Mouse (Mus musculus) liver, adult 2 months (tissue): Measurements from ENCODE around the gene Olfr918. TPM values are rescaled to one million over a fixed set of nuclear protein-coding genes. Genes with fewer than 3 reads are reported as not detected.

Experiments used
- DNase-seq: peaks from one replicate; pipeline ENCODE4 v3.0.0-alpha.2; 2011; ENCODE audit warnings: low read depth, low spot score; ENCODE audit errors: extremely low read depth
- H3K27ac ChIP-seq: fragments of 200-500 bp; replicated peaks from 2 replicates; pipeline ENCODE4 v1.5.1; 2012; ENCODE audit warnings: low read depth, mild to moderate bottlenecking, control low read depth, inconsistent platforms, low read length; ENCODE audit not compliant: insufficient read depth
- H3K27me3 ChIP-seq: fragments of 200-500 bp; 2 replicates; pipeline ENCODE4 v1.6.1; 2012; ENCODE audit warnings: mild to moderate bottlenecking, moderate library complexity, low read length, inconsistent platforms; ENCODE audit not compliant: control insufficient read depth, insufficient read depth
- H3K36me3 ChIP-seq: fragments of 200-500 bp; 2 replicates; pipeline ENCODE4 v1.6.1; 2012; ENCODE audit warnings: low read length, inconsistent platforms; ENCODE audit not compliant: control insufficient read depth, insufficient read depth
- H3K4me1 ChIP-seq: fragments of 200-500 bp; 2 replicates; pipeline ENCODE4 v1.6.1; 2011; ENCODE audit warnings: low read length; ENCODE audit not compliant: control insufficient read depth, insufficient read depth
- H3K4me3 ChIP-seq: fragments of 200-500 bp; 2 replicates; pipeline ENCODE4 v1.5.1; 2011; ENCODE audit warnings: low read depth, mild to moderate bottlenecking, control low read depth, low read length, moderate library complexity; ENCODE audit not compliant: insufficient read depth
- H3K79me2 ChIP-seq: fragments of 200-500 bp; 2 replicates; pipeline ENCODE4 v1.6.1; 2012; ENCODE audit warnings: inconsistent platforms, mild to moderate bottlenecking, low read length, moderate library complexity; ENCODE audit not compliant: control insufficient read depth, insufficient read depth
- H3K9ac ChIP-seq: fragments of 200-500 bp; 2 replicates; pipeline ENCODE4 v1.6.1; 2012; ENCODE audit warnings: low read depth, mild to moderate bottlenecking, control low read depth, inconsistent platforms, low read length
- CTCF ChIP-seq: fragments of 200-500 bp; IDR thresholded peaks from 2 replicates; pipeline ENCODE4 v1.5.1; 2011; ENCODE audit warnings: low read depth, low read length, control low read depth
- POLR2A ChIP-seq: fragments of 200-500 bp; IDR thresholded peaks from 2 replicates; pipeline ENCODE4 v1.6.1; 2011; ENCODE audit warnings: low read length, control low read depth; ENCODE audit not compliant: insufficient read depth; ENCODE audit errors: extremely low read depth
- WGBS: fragments of 180-500 bp; shearing (Covaris S2); methylation state at CpG from one replicate; pipeline ENCODE4 v1.1.7; 2018; 5-methylcytosine and 5-hydroxymethylcytosine counted together
- polyA plus RNA-seq: library from polyadenylated mRNA; depleted of rRNA; stranded (reverse); fragments of >200 nt; gene quantifications from 2 replicates; pipeline ENCODE4 v1.2.3, GENCODE M21; 2012; rRNA removed
- total RNA-seq: library from RNA; depleted of rRNA; stranded (reverse); fragments of >200 nt; gene quantifications from 2 replicates; pipeline ENCODE4 v1.2.3, GENCODE M21; 2014; rRNA removed

Gene Olfr918
- not detected in 2 replicates for total RNA-seq
- not detected in 2 replicates for polyA plus RNA-seq

DNA sequence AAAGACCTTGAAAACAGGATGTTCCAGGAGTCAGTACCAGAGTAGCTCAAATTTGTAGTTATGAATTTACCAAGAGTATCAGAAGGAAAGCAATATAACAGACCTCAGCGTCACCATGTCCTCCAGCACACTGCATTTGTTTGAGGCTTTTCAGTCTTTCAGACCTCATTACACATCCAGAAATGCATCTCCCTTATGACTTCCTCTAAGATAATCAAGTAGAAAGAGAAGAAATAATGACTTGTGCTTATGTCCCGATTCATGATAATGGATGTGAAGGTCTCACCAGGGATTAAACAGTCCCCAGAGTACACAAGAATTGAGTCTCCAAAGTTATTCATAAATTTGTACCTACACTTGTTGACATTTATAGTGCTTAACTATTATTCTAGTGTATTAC lies at the start of gene Olfr918:
Olfr918 (minus strand) TSS at position 101 of the 400 bp plus-strand sequence.
- H3K27me3 ChIP-seq: no peaks in the 10 kb centered on the region
- DNase-seq: no peak
- no peaks in the 10 kb centered on the region for H3K36me3 ChIP-seq
- H3K79me2 ChIP-seq: no peaks in the 10 kb centered on the region
- H3K9ac ChIP-seq: no peak within 1 kb of the TSS
- H3K4me3 ChIP-seq: no peak within 1 kb of the TSS
- WGBS: 82% methylated on average over 2 of the region's 2 CpGs
- H3K4me1 ChIP-seq: no peaks in the 10 kb centered on the region
- TF ChIP-seq POLR2A (no peak), CTCF (no peak)
- no peak within 1 kb of the TSS for H3K27ac ChIP-seq

- peaks cover 47% of the 10 kb centered on the region for H3K36me3 ChIP-seq
- WGBS: 96% methylated on average over 1 of the region's 1 CpGs
- peaks cover 7% of the 10 kb centered on the region for H3K4me1 ChIP-seq
- no peak overlapping the region for H3K4me3 ChIP-seq
- peaks cover 3% of the 10 kb centered on the region; the same call in 1 of the 2 replicates for H3K79me2 ChIP-seq
- H3K9ac ChIP-seq: no peak overlapping the region
- no peaks in the 10 kb centered on the region for H3K27me3 ChIP-seq
- TF ChIP-seq CTCF (no peak), POLR2A (no peak)
- H3K27ac ChIP-seq: no peak overlapping the region
- DNase-seq: no peak
Measured at GRCm38 (mm10) chr9:38724044-38724443, 49.6 kb upstream of the Olfr918 start.

- peak overlapping the region; percentile 81 for H3K4me3 ChIP-seq
- H3K27ac ChIP-seq: peak overlapping the region; percentile 44; the same call in 1 of the 2 replicates
- peak overlapping the region; percentile 79 for H3K9ac ChIP-seq
- DNase-seq: peak; percentile 17
- peaks cover 10% of the 10 kb centered on the region for H3K4me1 ChIP-seq
- H3K27me3 ChIP-seq: no peaks in the 10 kb centered on the region
- H3K79me2 ChIP-seq: peaks cover 3% of the 10 kb centered on the region; the same call in 1 of the 2 replicates
- 9% methylated on average over 3 of the region's 3 CpGs for WGBS
- TF ChIP-seq CTCF: no peak
- TF ChIP-seq POLR2A: no peak
- peaks cover 16% of the 10 kb centered on the region for H3K36me3 ChIP-seq
Measured at GRCm38 (mm10) chr9:38718927-38719441, 44.6 kb upstream of the Olfr918 start.

- DNase-seq: peak; percentile 87
- Histone ChIP-seq H3K79me2 (peaks cover 3% of the 10 kb centered on the region; the same call in 1 of the 2 replicates), H3K27ac (peak within 1 kb of the TSS; percentile 44; the same call in 1 of the 2 replicates), H3K4me1 (peaks cover 10% of the 10 kb centered on the region), H3K36me3 (peaks cover 9% of the 10 kb centered on the region), H3K9ac (peak within 1 kb of the TSS; percentile 79), H3K4me3 (peak within 1 kb of the TSS; percentile 81), H3K27me3 (no peaks in the 10 kb centered on the region)
- 0% methylated on average over 4 of the region's 4 CpGs for WGBS
- TF ChIP-seq POLR2A (no peak), CTCF (no peak)
Measured at GRCm38 (mm10) chr9:38718102-38718501, 43.7 kb upstream of the Olfr918 start, which contains the start of gene Vwa5a. Vwa5a (plus strand) TSS chr9:38718268.

GRCm38 (mm10) chr9:38672887-38673286 lies 1.5 kb downstream of the Olfr918 start:
- no peak overlapping the region for H3K4me3 ChIP-seq
- no peak overlapping the region for H3K27ac ChIP-seq
- no peaks in the 10 kb centered on the region for H3K4me1 ChIP-seq
- no peak for TF ChIP-seq POLR2A
- no peak for TF ChIP-seq CTCF
- no peaks in the 10 kb centered on the region for H3K27me3 ChIP-seq
- H3K9ac ChIP-seq: no peak overlapping the region
- WGBS: 76% methylated on average over 2 of the region's 2 CpGs
- H3K36me3 ChIP-seq: no peaks in the 10 kb centered on the region
- no peaks in the 10 kb centered on the region for H3K79me2 ChIP-seq
- DNase-seq: no peak

DNA sequence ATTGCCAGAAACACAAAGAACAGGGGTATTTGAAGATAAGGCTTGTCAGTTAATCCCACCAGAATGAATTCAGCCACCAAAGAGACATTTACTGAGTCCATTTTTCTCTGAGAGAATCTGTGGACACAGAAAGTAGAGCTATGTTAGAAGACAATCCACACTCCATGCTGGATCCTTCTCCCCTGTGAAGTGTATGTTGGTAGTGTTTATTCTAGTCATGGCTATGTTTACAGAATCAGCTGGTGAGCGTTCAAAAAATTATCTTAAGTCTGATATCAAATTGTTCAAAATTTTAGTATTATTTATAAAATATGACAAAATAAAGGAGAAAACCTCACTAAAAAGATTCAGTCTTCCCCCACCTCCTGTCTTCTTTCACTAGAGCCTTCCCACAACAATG lies 8.7 kb downstream of the Olfr918 start, which contains the start of gene Olfr917:
Olfr917 (minus strand) TSS at position 101 of the 400 bp plus-strand sequence.
- no peak for DNase-seq
- Histone ChIP-seq H3K4me1 (no peaks in the 10 kb centered on the region), H3K36me3 (no peaks in the 10 kb centered on the region), H3K9ac (no peak within 1 kb of the TSS), H3K4me3 (no peak within 1 kb of the TSS), H3K79me2 (no peaks in the 10 kb centered on the region), H3K27me3 (no peaks in the 10 kb centered on the region), H3K27ac (no peak within 1 kb of the TSS)
- WGBS: 66% methylated on average over 1 of the region's 1 CpGs
- TF ChIP-seq CTCF: no peak
- no peak for TF ChIP-seq POLR2A
